Mouse (Mus musculus) heart, postnatal 0 days (tissue): ENCODE data around the gene Gm40193. TPM values are rescaled to one million over a fixed set of nuclear protein-coding genes. Genes with fewer than 3 reads are reported as not detected.

ENCODE experiments used
- ATAC-seq: fragments of 200-750 bp; cut with Nextera tagmentation; 2 replicates; pipeline ENCODE4 v1.8.0; 2017; ENCODE audit warnings: low read depth, moderate number of reproducible peaks, moderate library complexity; ENCODE audit not compliant: insufficient read depth
- DNase-seq: peaks from one replicate; pipeline ENCODE4 v3.0.0-alpha.2; 2016; ENCODE audit warnings: low spot score
- H3K27ac ChIP-seq: fragments of 300-500 bp; sonication (generic); 2 replicates; pipeline ENCODE4 v1.5.1; 2014; ENCODE audit warnings: low read depth, mild to moderate bottlenecking
- H3K27me3 ChIP-seq: fragments of 300-500 bp; sonication (generic); 2 replicates; pipeline ENCODE4 v1.6.1; 2014; ENCODE audit warnings: low read length, mixed read lengths; ENCODE audit not compliant: control insufficient read depth, insufficient read depth
- H3K36me3 ChIP-seq: fragments of 300-500 bp; sonication (generic); replicated peaks from 2 replicates; pipeline ENCODE4 v1.6.1; 2014; ENCODE audit warnings: low read length, mixed read lengths; ENCODE audit not compliant: control insufficient read depth, insufficient read depth
- H3K4me1 ChIP-seq: fragments of 300-500 bp; sonication (generic); 2 replicates; pipeline ENCODE4 v1.6.1; 2014; ENCODE audit warnings: antibody characterized with exemption; ENCODE audit not compliant: control insufficient read depth, insufficient read depth
- H3K4me2 ChIP-seq: fragments of 300-500 bp; sonication (generic); 2 replicates; pipeline ENCODE4 v1.6.1; 2014; ENCODE audit warnings: low read depth, mild to moderate bottlenecking, low read length, moderate library complexity
- H3K4me3 ChIP-seq: fragments of 300-500 bp; sonication (generic); 2 replicates; pipeline ENCODE4 v1.5.1; 2014; ENCODE audit warnings: low read depth, low read length
- H3K9ac ChIP-seq: fragments of 300-500 bp; sonication (generic); replicated peaks from 2 replicates; pipeline ENCODE4 v1.6.1; 2014; ENCODE audit warnings: low read depth, low read length, mixed read lengths
- H3K9me3 ChIP-seq: fragments of 300-500 bp; sonication (generic); replicated peaks from 2 replicates; pipeline ENCODE4 v1.6.1; 2016; ENCODE audit warnings: low read length; ENCODE audit not compliant: control insufficient read depth
- CTCF ChIP-seq: IDR thresholded peaks from 2 replicates; pipeline ENCODE4 v1.5.1; 2016; ENCODE audit warnings: antibody characterized with exemption, control low read depth, low read depth
- EP300 ChIP-seq: IDR thresholded peaks from 2 replicates; pipeline ENCODE4 v1.6.1; 2016; ENCODE audit warnings: antibody characterized with exemption, low read depth
- WGBS: fragments of 180-500 bp; shearing (Covaris S2); extraction: QIAGEN DNeasy Blood & Tissue Kit; methylation state at CpG from one replicate; pipeline ENCODE4 v1.1.7; 2014; 5-methylcytosine and 5-hydroxymethylcytosine counted together
- polyA plus RNA-seq: library from polyadenylated mRNA; unstranded; fragments of >200 nt; fragmentation: Nextera tagmentation; extraction: Ambion mirVana; gene quantifications from 2 replicates; pipeline ENCODE4 v1.2.1, GENCODE M21; 2015
- total RNA-seq: library from RNA; depleted of rRNA; stranded (reverse); fragments of >200 nt; gene quantifications from 2 replicates; pipeline ENCODE4 v1.2.3, GENCODE M21; 2014; ENCODE audit warnings: low replicate concordance

Gene Gm40193
- total and polyA plus RNA-seq, 2 experiments from 2014 or later: not detected

DNA sequence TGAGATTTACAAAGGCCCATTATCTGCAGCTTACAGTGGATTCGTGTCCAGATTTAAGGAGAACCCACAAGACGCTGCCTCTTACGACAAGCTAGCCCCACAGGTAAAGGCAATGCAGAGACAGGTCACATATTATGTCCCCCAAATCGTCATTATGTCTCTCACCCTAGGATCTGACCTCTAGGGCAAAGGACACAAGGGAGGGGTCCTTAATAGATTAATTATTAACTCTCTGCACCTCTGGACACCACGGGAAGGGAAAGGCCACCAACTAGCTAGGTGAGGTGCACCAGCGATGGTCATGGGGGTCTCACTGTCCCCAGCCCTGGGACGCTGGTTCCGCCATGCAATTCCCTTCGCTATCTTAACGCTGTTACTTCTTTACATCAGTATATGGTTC is 13.8 kb downstream of the Gm40193 start, which contains the start of gene Gltpd2:
Gene Gltpd2 (plus strand): TSS at position 274 of the 400 bp plus-strand sequence.
- H3K36me3 ChIP-seq: no peaks in the 10 kb centered on the region
- H3K9me3 ChIP-seq: no peaks in the 10 kb centered on the region
- 91% methylated on average over 10 of the region's 10 CpGs for WGBS
- peak within 1 kb of the TSS; percentile 51 for H3K4me2 ChIP-seq
- H3K9ac ChIP-seq: peak within 1 kb of the TSS; percentile 61
- TF ChIP-seq CTCF: no peak
- no peak for TF ChIP-seq EP300
- DNase-seq: no peak
- no peaks in the 10 kb centered on the region for H3K27me3 ChIP-seq
- no peak for ATAC-seq
- H3K27ac ChIP-seq: peak within 1 kb of the TSS; percentile 70
- H3K4me1 ChIP-seq: no peaks in the 10 kb centered on the region
- H3K4me3 ChIP-seq: peak within 1 kb of the TSS; percentile 31

DNA sequence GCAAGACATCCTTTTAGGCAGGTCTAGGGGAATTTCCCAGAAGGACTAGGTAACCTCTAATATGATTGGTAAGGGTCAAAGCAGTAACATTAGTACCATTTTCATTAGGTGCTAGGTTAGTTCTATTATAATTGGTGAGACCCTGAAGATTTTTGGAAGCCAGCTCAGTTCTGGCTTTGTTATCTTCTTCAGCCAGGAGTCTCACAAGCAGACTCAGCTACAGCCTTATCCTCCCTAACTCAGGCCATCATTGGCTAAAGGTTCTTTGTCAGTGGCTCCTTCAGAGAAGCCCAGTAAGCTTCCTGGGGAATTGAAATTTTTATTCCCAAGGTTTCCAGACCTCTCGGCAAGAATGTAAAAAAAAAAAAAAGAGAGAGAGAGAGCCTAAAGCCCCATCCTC is 14.3 kb downstream of the Gm40193 start:
- Histone ChIP-seq H3K9me3 (no peaks in the 10 kb centered on the region), H3K36me3 (no peaks in the 10 kb centered on the region), H3K4me2 (no peak overlapping the region), H3K27me3 (no peaks in the 10 kb centered on the region), H3K27ac (no peak overlapping the region), H3K9ac (no peak overlapping the region), H3K4me3 (no peak overlapping the region), H3K4me1 (no peaks in the 10 kb centered on the region)
- ATAC-seq (no peak), DNase-seq (no peak)
- TF ChIP-seq EP300: no peak
- no peak for TF ChIP-seq CTCF
- whole genome bisulfite sequencing: 65% methylated on average over 1 of the region's 1 CpGs

DNA sequence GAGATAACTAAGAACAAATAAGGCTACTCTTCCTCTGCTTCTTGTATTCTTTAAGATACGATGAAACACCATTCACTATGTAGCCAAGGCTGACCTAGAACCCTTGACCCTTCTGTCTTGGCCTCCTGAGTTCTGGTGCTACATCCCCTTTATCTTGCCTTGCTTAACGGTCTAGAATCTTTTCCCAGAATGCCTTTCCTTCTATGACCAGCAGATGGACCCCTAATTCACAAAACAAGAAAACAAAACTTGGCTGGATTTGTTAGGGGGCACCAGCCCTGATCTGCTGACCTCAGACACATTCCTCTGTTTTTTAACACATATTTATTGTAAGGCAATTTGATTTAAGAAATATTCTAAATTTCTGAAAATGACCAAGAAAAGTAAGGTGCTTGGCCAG is 16.4 kb downstream of the Gm40193 start:
- H3K9me3 ChIP-seq: no peaks in the 10 kb centered on the region
- no peak overlapping the region for H3K9ac ChIP-seq
- WGBS: 23% methylated on average over 2 of the region's 2 CpGs
- no peak overlapping the region for H3K27ac ChIP-seq
- H3K27me3 ChIP-seq: no peaks in the 10 kb centered on the region
- ATAC-seq (no peak), DNase-seq (peak; percentile 51)
- no peak overlapping the region for H3K4me2 ChIP-seq
- TF ChIP-seq CTCF (peak; percentile 73), EP300 (no peak)
- H3K4me3 ChIP-seq: no peak overlapping the region
- no peaks in the 10 kb centered on the region for H3K36me3 ChIP-seq
- no peaks in the 10 kb centered on the region for H3K4me1 ChIP-seq

DNA sequence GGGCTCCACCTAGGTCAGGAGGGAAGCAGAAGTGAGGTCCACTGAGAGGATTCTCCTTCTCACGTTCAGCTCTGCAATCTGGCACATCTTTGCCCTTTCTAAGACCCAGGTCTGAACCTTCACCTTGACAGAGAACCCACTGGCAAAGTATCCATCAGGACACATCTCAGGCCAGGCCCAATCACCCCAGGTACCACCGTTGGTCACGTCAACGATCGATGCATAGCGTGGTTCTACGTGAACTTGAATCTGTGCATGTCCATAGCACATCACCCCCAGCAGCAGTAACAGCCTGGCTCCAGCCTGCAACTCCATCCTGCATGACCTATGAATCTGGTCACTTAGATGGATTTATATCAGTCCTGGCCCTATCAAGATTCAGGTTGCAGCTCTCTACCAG is 18.5 kb downstream of the Gm40193 start, which contains the start of gene Vmo1:
Gene Vmo1 (minus strand): TSS at position 329 of the 400 bp plus-strand sequence.
- H3K36me3 ChIP-seq: no peaks in the 10 kb centered on the region
- 84% methylated on average over 7 of the region's 7 CpGs for WGBS
- no peak within 1 kb of the TSS for H3K4me3 ChIP-seq
- no peak within 1 kb of the TSS for H3K4me2 ChIP-seq
- H3K4me1 ChIP-seq: no peaks in the 10 kb centered on the region
- TF ChIP-seq EP300 (no peak), CTCF (no peak)
- no peak within 1 kb of the TSS for H3K9ac ChIP-seq
- no peak for DNase-seq
- H3K9me3 ChIP-seq: no peaks in the 10 kb centered on the region
- no peak within 1 kb of the TSS for H3K27ac ChIP-seq
- ATAC-seq: no peak
- peaks cover 8% of the 10 kb centered on the region; the same call in 1 of the 2 replicates for H3K27me3 ChIP-seq

DNA sequence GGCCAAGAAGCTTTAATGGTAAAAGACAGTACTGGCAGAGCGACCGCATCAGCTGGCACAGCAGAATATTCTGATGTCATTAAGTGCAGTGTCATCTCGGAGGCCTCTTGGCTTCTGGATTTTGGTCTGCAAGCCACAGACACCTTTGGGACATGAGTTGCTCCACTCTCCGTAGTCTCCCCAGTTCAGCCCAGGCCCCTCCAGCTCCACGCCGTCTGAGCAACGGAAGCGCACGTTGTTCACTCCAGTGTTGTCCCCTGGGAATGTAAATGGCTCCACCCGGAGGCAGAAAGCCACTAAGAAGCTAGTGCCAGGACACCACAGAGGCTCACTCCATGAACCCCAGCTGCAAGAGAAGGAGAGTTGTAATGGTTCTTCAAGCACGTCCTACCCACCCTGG is 19.2 kb downstream of the Gm40193 start:
- Histone ChIP-seq H3K9me3 (no peaks in the 10 kb centered on the region), H3K4me2 (no peak overlapping the region), H3K27me3 (peaks cover 10% of the 10 kb centered on the region; the same call in 1 of the 2 replicates), H3K36me3 (no peaks in the 10 kb centered on the region), H3K9ac (no peak overlapping the region), H3K27ac (no peak overlapping the region), H3K4me1 (no peaks in the 10 kb centered on the region), H3K4me3 (no peak overlapping the region)
- ATAC-seq (peak; percentile 24; the same call in 1 of the 2 replicates), DNase-seq (no peak)
- WGBS: 43% methylated on average over 11 of the region's 11 CpGs
- no peak for TF ChIP-seq CTCF
- TF ChIP-seq EP300: no peak

DNA sequence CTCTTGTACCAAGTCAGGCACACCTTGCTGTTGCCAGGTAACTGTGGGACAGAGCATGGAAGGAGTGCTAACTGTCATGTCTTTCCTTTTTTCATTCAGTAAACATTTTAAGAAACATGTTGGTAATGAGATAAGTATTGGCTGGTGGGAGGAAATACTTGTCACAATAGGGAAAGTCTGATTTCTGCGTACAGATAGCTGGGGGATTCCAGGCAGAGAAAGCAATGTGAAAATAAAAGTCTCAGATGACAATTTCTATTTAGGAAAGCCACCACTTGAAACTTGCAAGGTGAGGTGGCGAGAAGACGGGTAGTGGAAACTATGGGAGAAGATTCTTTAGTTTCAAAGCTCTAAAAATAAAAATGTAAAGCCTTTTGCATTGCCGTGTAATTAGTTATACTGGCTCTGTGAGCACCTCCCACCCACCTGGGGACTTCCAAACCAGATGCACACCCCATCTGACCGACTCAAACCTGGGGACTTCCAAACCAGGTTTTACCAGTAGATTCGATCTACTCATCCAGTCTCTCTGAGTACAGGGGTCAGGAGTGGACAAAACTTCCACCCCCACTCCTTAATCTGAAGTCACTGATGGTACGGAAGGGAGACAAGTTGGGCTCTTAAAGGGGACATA is 19.9 kb downstream of the Gm40193 start:
- no peaks in the 10 kb centered on the region for H3K36me3 ChIP-seq

More for the DNA sequence above, 19.9 kb downstream of the Gm40193 start:
- WGBS: 63% methylated on average over 7 of the region's 7 CpGs
- H3K4me1 ChIP-seq: no peaks in the 10 kb centered on the region
- no peak overlapping the region for H3K4me2 ChIP-seq
- no peak overlapping the region for H3K27ac ChIP-seq
- no peak overlapping the region for H3K9ac ChIP-seq
- H3K4me3 ChIP-seq: no peak overlapping the region
- no peaks in the 10 kb centered on the region for H3K9me3 ChIP-seq
- TF ChIP-seq CTCF (no peak), EP300 (no peak)
- H3K27me3 ChIP-seq: peaks cover 10% of the 10 kb centered on the region; the same call in 1 of the 2 replicates
- ATAC-seq: no peak
- DNase-seq: no peak
